Mouse (Mus musculus) heart, adult 9 months (tissue): ENCODE data around the gene Smtn.
A peak's percentile ranks its signal among the peaks of the same experiment; 100 is the strongest.

Source experiments
- DNase-seq, 2 experiments: peaks; one replicate each; pipeline ENCODE4 v3.0.0; 2022; ENCODE audit warnings: low spot score in 2 of 2

Smtn gene

GRCm38 (mm10) chr11:3527766-3528165 is 12.6 kb downstream of the Smtn start:
- peak in 1 of 2 experiments; percentile 72 for DNase-seq

GRCm38 (mm10) chr11:3526979-3527738 is 13.3 kb downstream of the Smtn start:
- DNase-seq: no peak

DNA sequence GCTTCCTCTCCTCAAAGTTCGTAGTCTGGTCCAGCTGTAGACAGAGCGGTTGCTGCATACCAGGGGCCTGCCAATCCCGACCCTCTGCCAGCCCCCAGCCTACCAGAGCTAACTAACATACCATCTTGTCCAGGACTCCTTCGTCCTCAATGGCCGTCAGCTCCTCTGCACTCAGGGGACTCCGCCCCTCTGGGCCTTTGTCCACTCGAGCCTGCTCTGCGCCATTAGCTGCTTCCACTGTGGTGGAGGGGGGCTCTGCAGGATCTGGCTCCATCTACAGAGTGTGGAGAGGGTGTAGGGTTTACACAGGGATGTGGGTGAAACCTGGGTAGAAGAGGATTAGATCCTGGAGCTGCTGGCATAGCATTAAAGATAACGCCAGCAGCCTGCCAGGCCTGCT is 14.2 kb downstream of the Smtn start:
- no peak for DNase-seq

- DNase-seq: no peak
Observed at GRCm38 (mm10) chr11:3525560-3525959, 14.9 kb downstream of the Smtn start.

- DNase-seq: no peak
Observed at GRCm38 (mm10) chr11:3523840-3524582, 16.4 kb downstream of the Smtn start.

DNA sequence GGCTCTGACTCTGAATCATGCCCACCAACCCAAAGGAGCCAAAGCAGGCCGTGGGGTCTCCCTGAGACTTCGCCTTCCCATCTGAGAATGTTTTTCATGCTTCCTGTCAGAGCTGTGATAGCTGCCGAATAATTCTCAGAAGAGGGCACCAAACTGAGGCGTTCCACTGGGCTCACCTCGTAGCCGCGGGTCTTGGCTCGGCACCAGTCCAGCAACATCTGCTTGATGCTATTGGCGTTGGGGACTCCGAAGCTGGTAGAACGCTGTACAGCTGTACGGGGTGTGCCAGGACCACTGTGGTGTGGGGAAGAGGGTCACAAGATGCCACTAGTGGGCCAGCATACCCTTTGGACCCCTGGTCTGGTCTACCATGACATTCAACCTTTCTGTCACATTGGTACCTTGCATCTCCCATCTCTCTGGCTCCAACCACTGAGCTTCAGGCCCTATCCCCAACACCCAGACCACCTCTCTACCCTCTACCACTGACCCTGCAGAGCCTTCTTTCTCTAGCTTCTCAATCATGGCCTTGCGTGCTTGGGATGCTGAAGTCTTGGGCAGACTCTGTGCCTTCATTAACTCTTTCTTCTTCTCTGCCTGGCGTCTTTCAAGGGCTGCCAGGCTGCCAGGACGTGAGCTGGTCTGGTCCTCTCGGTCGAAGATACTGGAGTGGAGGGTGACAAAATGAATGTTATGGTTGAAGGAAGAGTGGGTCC is 18.0 kb downstream of the Smtn start:
- peak in 1 of 2 experiments; percentile 3 for DNase-seq

GRCm38 (mm10) chr11:3521339-3522224 is 18.8 kb downstream of the Smtn start:
- peak in 1 of 2 experiments; percentile 5 for DNase-seq

DNA sequence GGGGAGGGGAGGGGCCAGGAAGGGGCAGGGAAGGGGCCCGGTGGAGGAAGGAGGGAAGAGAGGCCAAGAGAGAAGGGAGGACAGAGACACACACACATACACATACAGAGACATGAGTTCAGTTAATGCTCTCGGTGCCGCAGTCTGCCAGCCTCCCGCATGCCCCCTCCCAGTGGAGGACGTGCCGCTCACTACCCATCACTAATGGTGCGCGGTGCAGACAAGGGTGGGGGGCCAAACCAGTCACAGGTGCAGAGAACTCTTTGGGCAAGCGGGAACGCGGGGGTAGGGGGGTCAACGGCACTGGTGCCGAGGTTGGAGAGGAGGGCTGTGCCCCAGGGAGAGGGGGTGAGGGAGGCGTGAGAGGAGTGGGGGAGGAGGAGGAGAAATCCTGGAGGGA is 19.5 kb downstream of the Smtn start:
- peak in 1 of 2 experiments; percentile 3 for DNase-seq

- DNase-seq: no peak
Observed at GRCm38 (mm10) chr11:3519756-3520398, 20.5 kb downstream of the Smtn start.

GRCm38 (mm10) chr11:3519051-3519726 is 21.2 kb downstream of the Smtn start:
- DNase-seq: no peak

DNA sequence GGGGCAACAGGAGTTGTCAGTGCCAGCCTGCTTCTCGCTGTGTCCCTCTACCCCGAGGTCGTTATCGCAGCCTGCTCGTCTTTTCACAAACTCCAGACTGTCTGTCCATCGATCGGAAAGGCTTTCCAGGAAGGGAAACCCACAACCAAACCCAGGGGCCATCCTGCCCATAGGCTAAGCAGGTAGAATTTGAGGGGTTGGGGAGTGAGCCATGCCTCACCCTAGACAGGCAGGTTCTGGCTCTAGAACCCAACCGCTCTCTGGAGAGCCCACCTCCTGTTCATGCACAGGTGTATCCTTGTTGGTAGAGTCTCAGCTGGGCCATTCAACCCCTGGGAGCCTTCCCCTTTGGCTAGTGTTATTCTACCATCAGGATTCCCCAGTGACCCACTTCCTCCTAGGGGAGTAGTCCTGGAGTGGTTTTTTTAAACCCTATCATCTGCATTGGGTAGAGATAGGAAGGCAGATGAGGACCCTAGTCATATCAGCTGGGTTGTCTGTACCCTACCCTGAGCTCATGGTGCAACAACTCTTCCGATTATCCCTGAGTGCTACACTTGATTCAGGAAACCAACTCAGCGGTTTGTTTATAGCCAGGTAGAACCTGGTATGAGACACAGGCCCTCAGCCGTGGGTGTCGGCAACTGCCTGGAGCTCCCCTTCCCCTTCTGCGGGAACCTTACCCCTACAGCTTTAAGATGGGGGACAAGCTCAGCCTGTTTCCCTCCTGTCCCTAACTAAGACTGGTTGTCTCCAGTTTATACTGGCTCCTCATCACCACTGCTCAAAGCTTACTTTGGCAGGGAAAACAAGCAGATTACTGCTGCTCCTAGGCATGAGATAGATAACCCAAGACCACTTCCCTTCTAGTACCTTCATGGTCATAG is 22.3 kb downstream of the Smtn start:
- DNase-seq: no peak

DNA sequence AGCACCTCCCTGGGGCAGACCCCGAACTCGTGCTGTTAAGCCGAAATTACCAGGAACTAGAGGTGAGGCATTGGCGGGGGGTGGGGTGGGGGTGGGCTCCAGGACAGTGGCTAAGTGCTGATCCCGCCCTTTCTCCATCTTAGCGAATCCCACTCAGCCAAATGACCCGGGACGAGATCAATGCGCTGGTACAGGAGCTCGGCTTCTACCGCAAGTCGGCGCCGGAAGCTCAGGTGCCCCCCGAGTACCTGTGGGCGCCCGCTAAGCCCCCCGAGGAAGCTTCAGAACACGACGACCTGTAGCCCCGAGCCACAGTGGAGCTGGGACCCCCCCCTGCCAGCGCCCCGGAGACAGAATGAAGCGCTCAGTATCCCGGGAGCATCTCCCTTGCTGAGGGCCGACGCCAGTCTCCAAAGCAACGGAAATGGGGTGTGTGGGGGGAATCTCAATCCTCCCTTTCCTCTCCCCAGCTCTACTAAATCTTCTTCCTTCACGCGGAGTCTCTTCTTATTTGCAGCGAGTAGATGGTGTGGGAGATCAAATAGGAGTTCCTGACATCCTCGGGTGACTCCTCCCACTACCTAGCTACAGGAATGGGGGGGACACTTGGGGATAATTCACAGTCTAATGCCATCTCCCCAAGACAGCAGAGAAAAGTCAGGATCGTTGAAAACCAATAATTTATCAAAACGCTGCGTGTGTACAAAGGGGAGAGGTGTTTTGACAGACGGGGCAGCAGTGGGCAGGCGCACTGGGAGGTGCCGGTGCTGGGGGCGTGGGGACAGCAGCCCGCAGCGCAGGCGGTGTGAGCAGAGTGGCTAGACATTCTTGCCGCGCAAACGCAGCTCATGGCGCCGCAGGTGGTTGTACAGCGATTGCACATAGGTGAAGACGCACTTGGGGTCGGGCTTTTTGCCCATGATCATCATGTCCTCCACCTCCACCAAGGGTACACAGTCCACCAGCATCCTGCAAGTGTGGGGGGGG is 23.3 kb downstream of the Smtn start:
- no peak for DNase-seq

DNA sequence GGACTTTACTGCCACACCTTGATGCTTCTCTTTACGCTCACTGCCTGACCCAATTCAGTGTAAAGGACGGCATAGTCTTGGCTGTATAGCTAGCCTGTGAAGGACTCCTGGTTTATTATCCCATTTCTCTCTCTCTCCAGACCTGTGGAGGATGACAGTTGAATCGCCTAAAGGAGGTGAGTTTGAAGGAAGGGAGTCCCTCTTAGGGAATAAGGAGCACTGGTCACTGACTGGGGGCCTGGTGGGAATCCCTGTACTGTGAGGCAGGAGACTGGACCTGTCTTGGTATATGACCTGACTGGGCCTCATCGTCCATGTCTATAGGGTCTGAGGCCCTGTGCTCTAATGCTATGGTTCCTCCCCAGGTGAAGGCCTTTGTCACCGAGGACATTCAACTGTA is 24.3 kb downstream of the Smtn start:
- DNase-seq: no peak

GRCm38 (mm10) chr11:3515637-3516036 is 24.8 kb downstream of the Smtn start:
- DNase-seq: no peak

- DNase-seq: no peak
Observed at GRCm38 (mm10) chr11:3515216-3515615, 25.2 kb downstream of the Smtn start.

DNA sequence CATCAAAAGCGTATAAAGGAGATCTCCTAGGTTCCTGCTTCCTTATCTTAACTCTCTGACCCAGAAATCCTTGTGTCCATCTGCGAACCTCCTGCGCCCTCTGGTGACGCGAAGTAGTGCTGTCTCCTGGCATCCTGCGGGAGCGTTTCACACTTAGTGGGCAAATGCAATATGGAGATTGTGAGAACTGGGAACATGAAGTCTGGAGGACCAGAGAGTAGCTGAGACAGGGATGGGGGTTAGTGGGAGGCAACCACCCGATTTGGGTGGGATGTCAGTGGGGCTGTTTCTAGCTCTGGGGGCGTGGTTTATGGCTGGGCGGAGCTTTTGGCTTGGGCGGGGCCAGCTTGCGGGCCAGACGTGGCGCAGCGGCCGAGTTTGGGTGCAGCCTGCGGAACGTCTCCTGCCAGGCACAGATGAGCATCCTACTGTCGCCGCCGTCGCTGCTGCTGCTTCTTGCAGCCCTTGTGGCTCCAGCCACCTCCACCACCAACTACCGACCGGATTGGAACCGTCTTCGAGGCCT is 25.8 kb downstream of the Smtn start, which contains the start of gene Selenom:
Gene Selenom (plus strand): TSS at position 156 of the 526 bp plus-strand sequence.
- DNase-seq: peak; percentile 93 to 94

- no peak for DNase-seq
Observed at GRCm38 (mm10) chr11:3513291-3513690, 27.1 kb downstream of the Smtn start.

DNA sequence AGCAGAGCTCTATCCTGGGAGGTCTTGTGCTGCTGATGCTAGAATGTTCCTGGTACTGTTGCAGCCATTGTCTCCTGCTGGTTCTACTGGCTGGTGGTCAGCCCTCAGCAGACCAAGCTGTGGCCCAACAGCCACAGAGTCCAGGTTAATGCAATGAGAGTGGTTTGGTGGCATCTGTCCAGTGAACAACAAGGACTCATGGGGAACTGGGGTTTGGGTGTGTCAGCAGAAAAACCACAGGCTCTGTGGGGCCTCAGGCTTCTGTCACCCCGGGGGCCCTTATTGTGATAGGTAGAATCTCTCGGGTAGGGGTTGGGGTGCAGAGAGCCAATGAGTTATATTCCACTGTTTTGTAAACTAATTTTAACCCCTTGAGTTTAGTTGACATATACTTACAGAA is 30.1 kb downstream of the Smtn start:
- DNase-seq: no peak
